Mouse (Mus musculus) kidney, embryonic 16.5 days (tissue): ENCODE results near the gene Csnk1d. TPM values are rescaled to one million over a fixed set of nuclear protein-coding genes. Genes with fewer than 3 reads are reported as not detected.

Source experiments
- ATAC-seq: fragments of 200-750 bp; cut with Nextera tagmentation; 2 replicates; pipeline ENCODE4 v1.8.0; 2017; ENCODE audit warnings: moderate TSS enrichment; ENCODE audit not compliant: low FRiP score, low TSS enrichment
- H3K27ac ChIP-seq: fragments of 300-500 bp; sonication (generic); 2 replicates; pipeline ENCODE4 v1.5.1; 2014; ENCODE audit warnings: low read length
- H3K27me3 ChIP-seq: fragments of 300-500 bp; sonication (generic); 2 replicates; pipeline ENCODE4 v1.6.1; 2014; ENCODE audit warnings: low read length, control low read depth, mixed read lengths; ENCODE audit not compliant: insufficient read depth
- H3K36me3 ChIP-seq: fragments of 300-500 bp; sonication (generic); 2 replicates; pipeline ENCODE4 v1.6.1; 2014; ENCODE audit warnings: low read length, control low read depth, mixed read lengths; ENCODE audit not compliant: insufficient read depth
- H3K4me1 ChIP-seq: fragments of 300-500 bp; sonication (generic); 2 replicates; pipeline ENCODE4 v1.6.1; 2014; ENCODE audit warnings: low read length, control low read depth, mixed read lengths; ENCODE audit not compliant: insufficient read depth
- H3K4me2 ChIP-seq: fragments of 300-500 bp; sonication (generic); replicated peaks from 2 replicates; pipeline ENCODE4 v1.6.1; 2014; ENCODE audit warnings: low read depth, low read length
- H3K4me3 ChIP-seq: fragments of 300-500 bp; sonication (generic); 2 replicates; pipeline ENCODE4 v1.5.1; 2014; ENCODE audit warnings: mild to moderate bottlenecking, low read length
- H3K9ac ChIP-seq: fragments of 300-500 bp; sonication (generic); replicated peaks from 2 replicates; pipeline ENCODE4 v1.6.1; 2014; ENCODE audit warnings: low read length
- H3K9me3 ChIP-seq: fragments of 300-500 bp; sonication (generic); 2 replicates; pipeline ENCODE4 v1.6.1; 2016; ENCODE audit warnings: low read length, control low read depth
- WGBS: fragments of 180-500 bp; shearing (Covaris S2); extraction: QIAGEN DNeasy Blood & Tissue Kit; methylation state at CpG from one replicate; pipeline ENCODE4 v1.1.7; 2014; 5-methylcytosine and 5-hydroxymethylcytosine counted together
- polyA plus RNA-seq: library from polyadenylated mRNA; unstranded; fragments of >200 nt; fragmentation: Nextera tagmentation; extraction: Ambion mirVana; gene quantifications from 2 replicates; pipeline ENCODE4 v1.2.1, GENCODE M21; 2015

Csnk1d gene
- 150 and 154 TPM in 2 replicates for polyA plus RNA-seq

DNA sequence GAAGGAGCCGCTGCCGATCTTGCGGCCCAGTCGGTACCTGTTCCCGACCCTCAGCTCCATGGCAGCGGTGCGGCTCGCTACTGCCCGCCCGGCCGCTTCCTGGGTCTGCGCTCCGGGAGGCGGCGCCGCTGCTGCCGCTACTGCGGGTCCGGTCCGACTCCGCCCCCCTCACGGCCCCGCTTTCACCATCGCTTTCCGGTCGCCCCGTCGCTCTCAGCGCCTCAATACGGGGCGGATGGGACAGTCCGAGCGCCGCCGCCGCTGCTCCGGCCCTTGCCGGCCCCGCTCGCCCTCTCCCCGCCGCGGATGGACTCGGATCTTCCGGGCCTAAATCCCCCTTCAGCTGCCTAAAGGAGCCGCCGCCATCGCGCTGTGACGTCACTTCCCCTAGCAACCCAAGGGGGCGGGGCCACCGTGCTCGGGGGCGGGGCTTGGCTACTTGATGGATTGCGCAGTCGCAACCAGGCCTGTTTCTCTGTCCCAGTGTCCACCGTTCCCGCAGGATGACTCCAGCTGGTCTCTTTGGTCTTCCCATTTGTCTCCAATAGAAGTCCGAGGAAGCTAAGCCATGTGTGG, at the start of gene Csnk1d:
Gene Csnk1d, minus strand, starts transcription at position 380 of the 576 bp plus-strand sequence.
- peak; percentile 88 for ATAC-seq
- under 1% methylated on average over 57 of the region's 59 CpGs for WGBS
- peak within 1 kb of the TSS; percentile 98 for H3K4me3 ChIP-seq

DNA sequence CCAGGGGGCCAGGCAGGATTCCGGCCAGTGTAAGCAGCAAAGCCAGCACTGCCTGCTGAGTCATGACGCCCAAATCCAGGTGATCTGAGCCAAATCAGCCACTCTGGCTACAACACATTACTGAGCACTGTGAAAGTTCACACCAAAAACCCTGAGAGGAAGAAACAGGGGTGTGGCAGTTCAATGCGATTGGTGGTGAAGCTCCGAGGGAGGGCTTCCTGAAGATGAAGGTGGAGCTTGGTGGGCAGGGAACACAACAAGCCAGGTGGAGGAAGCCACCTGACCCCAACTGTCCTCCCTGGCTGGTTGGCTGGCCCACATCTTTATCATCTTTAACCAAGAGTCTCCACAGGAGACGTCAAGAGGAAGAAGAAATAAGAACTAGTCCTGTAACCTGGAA, 48.2 kb upstream of the Csnk1d start, which contains the start of gene Cd7:
Gene Cd7, minus strand, starts transcription at position 117 of the 400 bp plus-strand sequence.
- Histone ChIP-seq H3K27ac (no peak within 1 kb of the TSS), H3K4me2 (no peak within 1 kb of the TSS), H3K27me3 (no peaks in the 10 kb centered on the region), H3K4me3 (no peak within 1 kb of the TSS), H3K9ac (no peak within 1 kb of the TSS), H3K4me1 (no peaks in the 10 kb centered on the region), H3K36me3 (no peaks in the 10 kb centered on the region), H3K9me3 (no peaks in the 10 kb centered on the region)
- ATAC-seq = no peak
- WGBS = 69% methylated on average over 5 of the region's 5 CpGs

More for the DNA sequence above, at the start of gene Csnk1d:
- Histone ChIP-seq H3K9me3 (no peaks in the 10 kb centered on the region), H3K36me3 (peaks cover 9% of the 10 kb centered on the region), H3K9ac (peak within 1 kb of the TSS; percentile 100), H3K27ac (peak within 1 kb of the TSS; percentile 96), H3K4me1 (peaks cover 34% of the 10 kb centered on the region), H3K4me2 (peak within 1 kb of the TSS; percentile 96), H3K27me3 (no peaks in the 10 kb centered on the region)

DNA sequence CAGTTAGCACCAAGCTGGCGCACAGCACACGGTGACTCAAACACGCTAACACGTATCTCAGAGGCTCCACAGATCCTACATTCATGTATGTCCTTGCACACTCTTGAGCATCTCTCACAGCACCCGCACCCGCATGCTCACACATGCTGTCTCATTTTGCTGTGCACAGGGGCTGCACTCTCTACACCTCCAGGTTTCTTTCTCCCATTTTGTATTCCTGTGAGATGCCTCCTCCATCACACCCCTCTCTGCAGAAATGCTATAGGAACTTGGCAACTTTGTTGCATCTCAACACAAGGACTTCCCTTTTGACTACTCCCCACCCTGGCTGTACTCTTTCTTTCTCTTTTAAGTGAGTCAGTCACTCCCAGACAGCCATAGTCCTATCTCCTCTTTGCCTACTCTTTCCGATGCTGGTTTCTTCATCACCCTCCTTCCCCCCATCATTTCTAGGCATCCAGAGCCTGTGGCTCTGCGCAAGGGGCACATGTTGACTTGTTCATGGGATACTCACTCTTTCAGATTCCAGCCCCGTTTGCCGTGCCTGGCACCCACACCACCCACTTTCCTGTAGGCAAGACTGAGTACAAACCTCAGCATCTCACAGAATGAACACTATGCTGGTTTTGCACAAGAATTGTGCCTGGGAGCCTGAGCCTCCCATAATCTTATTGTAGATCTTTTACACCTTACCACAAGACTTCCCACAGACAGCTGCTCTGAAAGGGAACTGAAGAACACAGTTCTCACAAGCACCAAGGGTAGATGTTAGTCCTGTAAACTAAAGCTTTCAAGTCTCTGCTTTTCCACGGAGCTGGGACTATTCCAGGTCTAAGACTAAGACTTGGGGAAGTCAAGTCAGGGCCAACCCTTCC, 47.5 kb upstream of the Csnk1d start:
- Histone ChIP-seq H3K9me3 (no peaks in the 10 kb centered on the region), H3K27me3 (no peaks in the 10 kb centered on the region), H3K36me3 (no peaks in the 10 kb centered on the region), H3K4me1 (no peaks in the 10 kb centered on the region), H3K4me2 (no peak overlapping the region), H3K4me3 (no peak overlapping the region), H3K9ac (no peak overlapping the region), H3K27ac (no peak overlapping the region)
- 86% methylated on average over 11 of the region's 11 CpGs for WGBS
- no peak for ATAC-seq

DNA sequence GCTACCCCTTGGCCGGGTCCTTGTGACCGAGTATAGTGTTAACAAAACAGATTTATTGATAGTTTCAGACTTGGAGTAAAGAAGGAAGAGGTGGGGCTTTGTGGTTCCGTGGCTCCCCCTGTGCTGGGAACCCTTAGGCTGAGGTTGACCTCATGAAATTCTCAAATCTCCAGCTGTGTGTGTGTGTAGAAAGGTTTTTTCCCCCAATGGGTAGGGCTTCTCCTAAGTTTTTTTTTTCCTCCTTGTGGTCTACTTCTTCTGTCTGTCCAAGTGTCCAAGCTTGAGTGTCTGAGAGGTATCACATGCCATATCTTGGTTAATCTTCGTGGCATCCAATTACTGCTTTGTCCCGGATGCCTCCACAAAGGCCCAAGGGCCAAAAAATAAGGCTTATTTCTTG, 42.0 kb upstream of the Csnk1d start:
- no peak overlapping the region for H3K9ac ChIP-seq
- H3K4me3 ChIP-seq = no peak overlapping the region
- H3K9me3 ChIP-seq = no peaks in the 10 kb centered on the region
- 73% methylated on average over 5 of the region's 5 CpGs for WGBS
- ATAC-seq = no peak
- no peaks in the 10 kb centered on the region for H3K4me1 ChIP-seq
- no peaks in the 10 kb centered on the region for H3K27me3 ChIP-seq
- no peak overlapping the region for H3K4me2 ChIP-seq
- H3K27ac ChIP-seq = no peak overlapping the region
- H3K36me3 ChIP-seq = no peaks in the 10 kb centered on the region

- no peak for ATAC-seq
- WGBS = 90% methylated on average over 7 of the region's 7 CpGs
- Histone ChIP-seq H3K36me3 (no peaks in the 10 kb centered on the region), H3K4me3 (no peak overlapping the region), H3K9ac (no peak overlapping the region), H3K4me2 (no peak overlapping the region), H3K9me3 (no peaks in the 10 kb centered on the region), H3K4me1 (no peaks in the 10 kb centered on the region), H3K27me3 (no peaks in the 10 kb centered on the region), H3K27ac (no peak overlapping the region)
Observed at GRCm38 (mm10) chr11:121027259-121027658, 36.1 kb upstream of the Csnk1d start.

DNA sequence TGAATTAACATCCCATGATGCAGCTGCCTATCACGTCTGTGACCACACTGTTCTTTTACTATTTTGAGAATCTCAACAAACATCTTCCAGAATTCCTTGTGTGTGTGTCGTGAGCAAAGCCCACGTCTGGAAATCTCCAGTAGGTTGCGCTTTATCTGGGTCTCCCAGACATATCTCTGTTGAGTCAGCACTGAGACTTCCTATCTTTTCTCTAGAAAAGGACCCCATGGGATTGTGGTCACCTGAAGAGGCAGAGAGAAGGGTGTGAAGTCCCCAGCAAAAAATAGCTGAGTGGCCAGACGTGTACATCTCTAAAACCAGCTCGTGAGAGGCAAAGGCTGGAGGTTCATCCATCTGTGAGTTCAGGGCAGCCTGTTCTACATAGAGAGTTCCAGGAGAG, 33.0 kb upstream of the Csnk1d start:
- Histone ChIP-seq H3K36me3 (no peaks in the 10 kb centered on the region), H3K9me3 (no peaks in the 10 kb centered on the region), H3K4me2 (no peak overlapping the region), H3K27ac (no peak overlapping the region), H3K27me3 (no peaks in the 10 kb centered on the region), H3K4me1 (no peaks in the 10 kb centered on the region), H3K9ac (no peak overlapping the region), H3K4me3 (no peak overlapping the region)
- 70% methylated on average over 6 of the region's 6 CpGs for WGBS
- ATAC-seq = no peak

- H3K4me1 ChIP-seq = no peaks in the 10 kb centered on the region
- WGBS = 77% methylated on average over 5 of the region's 5 CpGs
- H3K9me3 ChIP-seq = no peaks in the 10 kb centered on the region
- no peak overlapping the region for H3K9ac ChIP-seq
- H3K36me3 ChIP-seq = no peaks in the 10 kb centered on the region
- H3K27me3 ChIP-seq = no peaks in the 10 kb centered on the region
- no peak overlapping the region for H3K27ac ChIP-seq
- H3K4me2 ChIP-seq = no peak overlapping the region
- no peak for ATAC-seq
- H3K4me3 ChIP-seq = no peak overlapping the region
Observed at GRCm38 (mm10) chr11:121019501-121019900, 28.4 kb upstream of the Csnk1d start.

GRCm38 (mm10) chr11:121017703-121018102, 26.6 kb upstream of the Csnk1d start:
- no peaks in the 10 kb centered on the region for H3K4me1 ChIP-seq
- no peak overlapping the region for H3K9ac ChIP-seq
- no peak overlapping the region for H3K27ac ChIP-seq
- no peaks in the 10 kb centered on the region for H3K27me3 ChIP-seq
- H3K36me3 ChIP-seq = no peaks in the 10 kb centered on the region
- WGBS = 47% methylated on average over 3 of the region's 3 CpGs
- H3K9me3 ChIP-seq = no peaks in the 10 kb centered on the region
- no peak overlapping the region for H3K4me2 ChIP-seq
- ATAC-seq = peak; percentile 82
- no peak overlapping the region for H3K4me3 ChIP-seq

DNA sequence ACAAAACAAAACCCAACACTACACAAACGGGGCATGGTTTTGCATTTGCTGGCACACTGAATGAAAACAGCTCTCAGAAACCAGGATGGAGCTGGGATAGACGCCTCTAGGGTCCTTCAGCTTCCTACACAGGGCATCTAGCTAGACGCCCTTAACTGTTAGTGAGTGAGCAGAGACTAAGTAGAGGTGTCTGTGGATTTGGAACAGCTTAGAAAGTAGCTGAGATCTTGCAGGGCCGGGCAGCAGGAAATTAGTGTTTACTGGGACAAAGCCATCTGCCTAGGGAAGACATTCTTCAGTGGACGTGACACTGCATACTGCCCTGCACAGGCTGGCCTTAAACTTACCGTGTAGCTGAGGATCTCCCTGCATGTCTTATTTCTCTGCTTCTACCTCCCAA, 24.3 kb upstream of the Csnk1d start:
- H3K27me3 ChIP-seq = no peaks in the 10 kb centered on the region
- H3K36me3 ChIP-seq = no peaks in the 10 kb centered on the region
- no peaks in the 10 kb centered on the region for H3K9me3 ChIP-seq
- no peak overlapping the region for H3K4me2 ChIP-seq
- no peak overlapping the region for H3K27ac ChIP-seq
- 53% methylated on average over 6 of the region's 6 CpGs for WGBS
- no peak overlapping the region for H3K9ac ChIP-seq
- no peak overlapping the region for H3K4me3 ChIP-seq
- ATAC-seq = no peak
- H3K4me1 ChIP-seq = no peaks in the 10 kb centered on the region

GRCm38 (mm10) chr11:121014896-121015300, 23.8 kb upstream of the Csnk1d start:
- Histone ChIP-seq H3K27ac (no peak overlapping the region), H3K4me1 (no peaks in the 10 kb centered on the region), H3K4me3 (peak overlapping the region; percentile 25), H3K9ac (0 out of 2 replicates have a peak overlapping the region, but pooled peaks have one; percentile 33), H3K27me3 (no peaks in the 10 kb centered on the region), H3K4me2 (peak overlapping the region; percentile 45), H3K9me3 (no peaks in the 10 kb centered on the region), H3K36me3 (no peaks in the 10 kb centered on the region)
- 51% methylated on average over 19 of the region's 19 CpGs for WGBS
- no peak for ATAC-seq
